Mouse (Mus musculus): ENCODE results near the gene Aknad1.

GRCm38 (mm10) chr3:108694321-108694720 lies 45.1 kb upstream of the Aknad1 start:
- TF ChIP-seq CTCF (IDR thresholded peaks at IDR 0.05; ENCODE audit: control insufficient read depth, insufficient read depth, low read length) (no peak), POLR2A (IDR thresholded peaks at IDR 0.05; ENCODE audit: borderline replicate concordance, control insufficient read depth, low read depth, low read length) (no peak)
